Mouse (Mus musculus) activated CD4-positive, CD25-positive, alpha-beta regulatory T cell, adult 4 months (primary cell): ENCODE data around the gene Shc2. TPM values are rescaled to one million over a fixed set of nuclear protein-coding genes. Genes with fewer than 3 reads are reported as not detected.

Experiments used
- ATAC-seq: one replicate; pipeline ENCODE4 v1.8.0; 2017
- polyA plus RNA-seq, 2 experiments: library from polyadenylated mRNA; unstranded; fragments of 100-300 nt; shearing (Covaris generic); gene quantifications; one replicate each; pipeline ENCODE4 v1.2.1; 2017

Shc2 gene
- polyA plus RNA-seq, 2 experiments from 2014 or later = not detected

DNA sequence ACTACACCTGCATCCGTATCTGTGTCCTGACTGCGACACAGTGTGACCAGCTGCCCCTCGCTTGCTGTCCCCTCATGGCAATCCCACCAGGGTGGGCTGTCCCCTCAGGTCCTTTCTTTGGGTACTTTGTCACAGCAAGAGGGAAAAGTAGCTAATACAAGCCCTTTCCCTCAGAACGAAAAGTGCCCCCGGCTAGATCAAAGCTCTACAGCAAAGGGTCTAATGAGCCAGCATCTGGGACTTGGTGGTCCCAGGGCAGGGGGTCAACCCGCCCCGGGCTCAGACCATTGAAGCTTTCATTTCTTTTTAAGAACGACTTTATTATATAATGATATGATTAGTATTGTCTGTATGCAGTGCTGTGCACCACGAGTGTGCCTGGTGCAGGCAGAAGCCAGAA lies 59.4 kb downstream of the Shc2 start:
- no peak for ATAC-seq

DNA sequence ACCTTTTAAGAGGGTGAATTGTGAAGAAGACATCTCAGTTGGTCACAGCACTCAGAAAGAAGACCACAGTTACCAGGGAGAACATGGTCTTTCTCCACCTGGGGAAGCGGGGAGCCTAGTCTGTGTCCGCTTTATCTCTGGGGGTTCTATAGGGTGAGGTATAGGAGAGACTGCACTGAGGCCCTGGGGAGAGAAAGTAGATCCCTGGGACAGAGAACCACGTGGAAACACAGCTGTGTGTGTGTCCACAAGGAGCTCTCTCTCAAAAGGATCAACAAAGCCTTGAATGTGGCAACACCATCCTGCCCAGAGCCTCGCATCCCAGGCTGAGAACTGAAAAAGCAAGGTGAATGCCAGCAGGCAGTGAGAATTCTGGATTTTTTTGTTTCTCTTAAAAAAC lies 60.3 kb downstream of the Shc2 start:
- ATAC-seq = no peak

DNA sequence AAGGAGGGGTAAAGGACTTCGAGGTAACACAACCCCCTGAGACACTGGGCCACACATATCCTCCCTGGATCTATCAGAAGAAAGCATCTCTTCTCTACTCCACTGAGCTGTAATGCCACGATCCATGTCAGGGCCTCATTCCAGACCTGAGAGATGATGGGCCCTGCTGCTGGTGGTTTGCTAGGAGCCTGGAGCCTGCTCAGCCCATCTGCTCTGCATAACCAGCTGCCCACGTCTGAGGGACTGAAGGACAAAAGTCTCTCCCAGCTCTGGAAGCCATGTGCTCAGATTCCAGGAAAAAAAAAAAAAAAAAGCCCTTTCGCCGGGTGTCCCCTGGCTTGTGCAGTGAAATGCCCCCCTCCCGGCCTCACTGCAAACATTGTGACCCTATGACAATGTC lies 62.0 kb downstream of the Shc2 start:
- no peak for ATAC-seq

GRCm38 (mm10) chr10:79574796-79575195 lies 62.9 kb downstream of the Shc2 start:
- ATAC-seq = no peak

- no peak for ATAC-seq
These were observed 63.4 kb downstream of the Shc2 start for GRCm38 (mm10) chr10:79574350-79574749.

GRCm38 (mm10) chr10:79573611-79574010 lies 64.1 kb downstream of the Shc2 start:
- ATAC-seq = no peak

GRCm38 (mm10) chr10:79571314-79571713 lies 66.4 kb downstream of the Shc2 start:
- no peak for ATAC-seq

- ATAC-seq = no peak
These were observed 67.8 kb downstream of the Shc2 start for GRCm38 (mm10) chr10:79569921-79570320.

Other genes starting within 250 kb of the Shc2 start
- gene Vmn2r83, start 169.2 kb downstream of the Shc2 start, polyA plus RNA-seq = not detected
- gene Plpp2, start 104.1 kb downstream of the Shc2 start, polyA plus RNA-seq = 1 to 10 TPM; 2.7 to 4.7 TPM
- 10 to 100 TPM; 12.0 to 15.0 TPM for gene Mier2, start 82.7 kb downstream of the Shc2 start, polyA plus RNA-seq
- not detected for gene Theg, start 50.6 kb downstream of the Shc2 start, polyA plus RNA-seq
- not detected for gene C2cd4c, start 23.9 kb downstream of the Shc2 start, polyA plus RNA-seq
- not detected for gene Odf3l2, start 7.8 kb upstream of the Shc2 start, polyA plus RNA-seq
- gene Madcam1, start 26.6 kb upstream of the Shc2 start, polyA plus RNA-seq = under 1 TPM in 1 of 2 experiments, not detected in 1; 0.60 TPM
- 10 to 100 TPM; 22.5 to 32.9 TPM for gene Tpgs1, start 31.5 kb upstream of the Shc2 start, polyA plus RNA-seq
- 10 to 100 TPM; 17.4 to 27.5 TPM for gene Cdc34, start 44.3 kb upstream of the Shc2 start, polyA plus RNA-seq
- gene Gzmm, start 51.1 kb upstream of the Shc2 start, polyA plus RNA-seq = under 1 TPM; 0.52 to 0.62 TPM
- gene Bsg, start 66.6 kb upstream of the Shc2 start, polyA plus RNA-seq = 100 to 1,000 TPM; 135 to 157 TPM
- gene Hcn2, start 78.7 kb upstream of the Shc2 start, polyA plus RNA-seq = not detected
- 10 to 100 TPM; 13.6 to 21.4 TPM for gene Polrmt, start 108.7 kb upstream of the Shc2 start, polyA plus RNA-seq
- not detected for gene Fgf22, start 117.2 kb upstream of the Shc2 start, polyA plus RNA-seq
- 1 to 10 TPM; 3.9 to 4.4 TPM for gene Rnf126, start 129.0 kb upstream of the Shc2 start, polyA plus RNA-seq
- under 1 TPM in 1 of 2 experiments, not detected in 1; 0.86 TPM for gene Fstl3, start 139.4 kb upstream of the Shc2 start, polyA plus RNA-seq
- gene Prss57, start 153.0 kb upstream of the Shc2 start, polyA plus RNA-seq = 1 to 10 TPM in 1 of 2 experiments, under 1 TPM in 1; 0.76 to 1.1 TPM
- under 1 TPM; 0.55 to 0.95 TPM for gene Palm, start 155.7 kb upstream of the Shc2 start, polyA plus RNA-seq
- not detected for gene Misp, start 183.1 kb upstream of the Shc2 start, polyA plus RNA-seq
- gene Ptbp1, start 216.5 kb upstream of the Shc2 start, polyA plus RNA-seq = 100 to 1,000 TPM in 1 of 2 experiments, 10 to 100 TPM in 1; 94.0 to 159 TPM
- gene Prtn3, start 236.6 kb upstream of the Shc2 start, polyA plus RNA-seq = not detected
- gene Plppr3, start 236.7 kb upstream of the Shc2 start, polyA plus RNA-seq = 1 to 10 TPM; 1.6 to 2.1 TPM
- gene Elane, start 248.3 kb upstream of the Shc2 start, polyA plus RNA-seq = not detected